Mouse (Mus musculus): ENCODE data around the gene Robo3.

Robo3 gene

GRCm38 (mm10) chr9:37429326-37429725, 3.7 kb downstream of the Robo3 start:
- no peak for DNase-seq (ENCODE audit: low spot score)

GRCm38 (mm10) chr9:37421239-37421638, 11.8 kb downstream of the Robo3 start:
- no peak for DNase-seq (ENCODE audit: low spot score)

- peak; percentile 97 for DNase-seq (ENCODE audit: low spot score)
Observed at GRCm38 (mm10) chr9:37420676-37421075, 12.4 kb downstream of the Robo3 start.

GRCm38 (mm10) chr9:37418791-37419190, 14.3 kb downstream of the Robo3 start:
- no peak for DNase-seq (ENCODE audit: low spot score)

GRCm38 (mm10) chr9:37414666-37415065, 18.4 kb downstream of the Robo3 start:
- no peak for DNase-seq (ENCODE audit: low spot score)

GRCm38 (mm10) chr9:37412989-37413388, 20.1 kb downstream of the Robo3 start:
- DNase-seq (ENCODE audit: low spot score), result no peak

GRCm38 (mm10) chr9:37409698-37410445, 23.2 kb downstream of the Robo3 start:
- no peak for DNase-seq (ENCODE audit: low spot score)

- peak; percentile 53 for DNase-seq (ENCODE audit: low spot score)
Observed at GRCm38 (mm10) chr9:37407850-37408502, 25.1 kb downstream of the Robo3 start.

GRCm38 (mm10) chr9:37406372-37406771, 26.7 kb downstream of the Robo3 start:
- peak; percentile 61 for DNase-seq (ENCODE audit: low spot score)

GRCm38 (mm10) chr9:37403011-37403410, 30.0 kb downstream of the Robo3 start:
- no peak for DNase-seq (ENCODE audit: low spot score)

GRCm38 (mm10) chr9:37402501-37402900, 30.5 kb downstream of the Robo3 start:
- DNase-seq (ENCODE audit: low spot score), result no peak

GRCm38 (mm10) chr9:37401802-37402201, 31.2 kb downstream of the Robo3 start, which contains the start of gene Robo4:
Robo4 (plus strand) TSS chr9:37401897.
- DNase-seq (ENCODE audit: low spot score), result peak; percentile 22

GRCm38 (mm10) chr9:37400585-37400984, 32.5 kb downstream of the Robo3 start:
- peak; percentile 8 for DNase-seq (ENCODE audit: low spot score)

- no peak for DNase-seq (ENCODE audit: low spot score)
Observed at GRCm38 (mm10) chr9:37393482-37394131, 39.4 kb downstream of the Robo3 start.

- no peak for DNase-seq (ENCODE audit: low spot score)
Observed at GRCm38 (mm10) chr9:37392071-37392470, 41.0 kb downstream of the Robo3 start.

- DNase-seq (ENCODE audit: low spot score), result no peak
Observed at GRCm38 (mm10) chr9:37390891-37391290, 42.2 kb downstream of the Robo3 start.

GRCm38 (mm10) chr9:37384284-37385182, 48.5 kb downstream of the Robo3 start:
- DNase-seq (ENCODE audit: low spot score), result peak; percentile 71

GRCm38 (mm10) chr9:37383161-37383560, 49.9 kb downstream of the Robo3 start:
- no peak for DNase-seq (ENCODE audit: low spot score)

- no peak for DNase-seq (ENCODE audit: low spot score)
Observed at GRCm38 (mm10) chr9:37375718-37376117, 57.3 kb downstream of the Robo3 start.

GRCm38 (mm10) chr9:37371232-37371801, 61.7 kb downstream of the Robo3 start:
- no peak for DNase-seq (ENCODE audit: low spot score)

- no peak for DNase-seq (ENCODE audit: low spot score)
Observed at GRCm38 (mm10) chr9:37368860-37369259, 64.2 kb downstream of the Robo3 start.

Data from embryo, embryonic 10.5 days (tissue).